Mouse (Mus musculus) kidney, adult 10 weeks (tissue): Measurements from ENCODE around the gene Ate1. TPM values are rescaled to one million over a fixed set of nuclear protein-coding genes. Genes with fewer than 3 reads are reported as not detected.

Source experiments
- polyA plus RNA-seq: library from polyadenylated mRNA; stranded (reverse); fragments of 350-450 nt; fragmentation: Illumina TruSeq; extraction: RNeasy Lipid Tissue Mini Kit (QIAGEN cat#74804); gene quantifications from one replicate; pipeline ENCODE4 v1.2.3, GENCODE M21; 2014; ENCODE audit warnings: low read depth, low replicate concordance

Gene Ate1
- 71.7 TPM for polyA plus RNA-seq

DNA sequence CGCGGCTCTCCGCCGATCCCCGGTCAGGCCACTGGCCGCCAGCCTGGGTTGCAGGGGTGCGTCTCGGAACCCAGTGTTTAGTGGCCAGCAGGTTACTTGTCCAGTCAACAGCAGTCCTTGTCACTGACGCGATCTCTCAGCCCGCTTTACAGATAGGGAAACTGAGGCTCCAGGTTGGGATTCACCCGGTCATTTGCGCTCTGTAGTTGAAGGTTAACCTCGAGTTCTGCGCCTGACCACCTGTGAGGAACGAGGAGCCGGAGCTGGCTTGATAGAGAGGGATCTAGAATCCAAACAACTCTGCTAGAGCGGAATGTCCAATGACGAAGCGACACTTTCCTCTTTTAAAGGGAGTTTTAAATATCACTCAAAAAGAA, at the start of gene Ate1:
TSS of gene Ate1 (minus strand) at position 321 of the 377 bp plus-strand sequence.

Other genes with a start within 250 kb of the Ate1 start
- gene Nsmce4a, start 52.7 kb upstream of the Ate1 start, polyA plus RNA-seq, result 231 TPM
- gene Tacc2, start 57.1 kb upstream of the Ate1 start, polyA plus RNA-seq, result 21.8 TPM